Mouse (Mus musculus) brain, embryonic 14.5 days (tissue): Measurements from ENCODE around the gene Nkx2-3.

Experiments
- CTCF ChIP-seq: fragments of 200-500 bp; IDR thresholded peaks from 2 replicates; pipeline ENCODE4 v1.5.1; 2012; ENCODE audit warnings: inconsistent platforms, mild to moderate bottlenecking, moderate library complexity, borderline replicate concordance; ENCODE audit not compliant: insufficient read depth, insufficient read length; ENCODE audit errors: extremely low read depth
- POLR2A ChIP-seq: fragments of 200-500 bp; IDR thresholded peaks from 2 replicates; pipeline ENCODE4 v1.6.1; 2012; ENCODE audit warnings: mild to moderate bottlenecking, inconsistent platforms, borderline replicate concordance; ENCODE audit not compliant: poor library complexity, insufficient read depth, insufficient read length, severe bottlenecking; ENCODE audit errors: extremely low read depth

GRCm38 (mm10) chr19:43641833-43642232, 29.7 kb downstream of the Nkx2-3 start:
- TF ChIP-seq POLR2A: no peak
- TF ChIP-seq CTCF: no peak
